Mouse (Mus musculus) intestine, postnatal 0 days (tissue): Measurements from ENCODE around the gene Dync2li1. TPM values are rescaled to one million over a fixed set of nuclear protein-coding genes. Genes with fewer than 3 reads are reported as not detected.

Source experiments
- ATAC-seq: fragments of 200-750 bp; cut with Nextera tagmentation; 2 replicates; pipeline ENCODE4 v1.8.0; 2017; ENCODE audit warnings: mild to moderate bottlenecking, moderate TSS enrichment, moderate library complexity
- H3K27ac ChIP-seq: fragments of 300-500 bp; sonication (generic); 2 replicates; pipeline ENCODE4 v1.5.1; 2014; ENCODE audit warnings: mild to moderate bottlenecking, low read depth, low read length, moderate library complexity
- H3K27me3 ChIP-seq: fragments of 300-500 bp; sonication (generic); replicated peaks from 2 replicates; pipeline ENCODE4 v1.6.1; 2014; ENCODE audit warnings: low read length, mixed read lengths; ENCODE audit not compliant: control insufficient read depth, insufficient read depth
- H3K36me3 ChIP-seq: fragments of 300-500 bp; sonication (generic); 2 replicates; pipeline ENCODE4 v1.6.1; 2014; ENCODE audit warnings: mild to moderate bottlenecking, moderate library complexity; ENCODE audit not compliant: control insufficient read depth, insufficient read depth
- H3K4me1 ChIP-seq: fragments of 300-500 bp; sonication (generic); replicated peaks from 2 replicates; pipeline ENCODE4 v1.6.1; 2014; ENCODE audit warnings: antibody characterized with exemption, low read length, mixed read lengths; ENCODE audit not compliant: control insufficient read depth, insufficient read depth
- H3K4me2 ChIP-seq: fragments of 300-500 bp; sonication (generic); replicated peaks from 2 replicates; pipeline ENCODE4 v1.6.1; 2014; ENCODE audit warnings: low read depth, mild to moderate bottlenecking, moderate library complexity
- H3K4me3 ChIP-seq: fragments of 300-500 bp; sonication (generic); 2 replicates; pipeline ENCODE4 v1.5.1; 2014; ENCODE audit warnings: low read depth, low read length
- H3K9ac ChIP-seq: fragments of 300-500 bp; sonication (generic); 2 replicates; pipeline ENCODE4 v1.6.1; 2014; ENCODE audit warnings: mild to moderate bottlenecking, low read depth, low read length
- H3K9me3 ChIP-seq: fragments of 300-500 bp; sonication (generic); 2 replicates; pipeline ENCODE4 v1.6.1; 2016; ENCODE audit warnings: mixed run types; ENCODE audit not compliant: control insufficient read depth
- CTCF ChIP-seq: sonication (generic); IDR thresholded peaks from 2 replicates; pipeline ENCODE4 v1.5.1; 2016; ENCODE audit warnings: low read depth, mild to moderate bottlenecking, control low read depth, antibody characterized with exemption, moderate library complexity
- WGBS: fragments of 180-500 bp; shearing (Covaris S2); extraction: QIAGEN DNeasy Blood & Tissue Kit; methylation state at CpG from one replicate; pipeline ENCODE4 v1.1.7; 2014; 5-methylcytosine and 5-hydroxymethylcytosine counted together
- polyA plus RNA-seq: library from polyadenylated mRNA; unstranded; fragments of >200 nt; fragmentation: Nextera tagmentation; extraction: Ambion mirVana; gene quantifications from 2 replicates; pipeline ENCODE4 v1.2.1, GENCODE M21; 2015

Dync2li1 gene
- polyA plus RNA-seq, 1 experiment from 2014 or later = 10.1 TPM

DNA sequence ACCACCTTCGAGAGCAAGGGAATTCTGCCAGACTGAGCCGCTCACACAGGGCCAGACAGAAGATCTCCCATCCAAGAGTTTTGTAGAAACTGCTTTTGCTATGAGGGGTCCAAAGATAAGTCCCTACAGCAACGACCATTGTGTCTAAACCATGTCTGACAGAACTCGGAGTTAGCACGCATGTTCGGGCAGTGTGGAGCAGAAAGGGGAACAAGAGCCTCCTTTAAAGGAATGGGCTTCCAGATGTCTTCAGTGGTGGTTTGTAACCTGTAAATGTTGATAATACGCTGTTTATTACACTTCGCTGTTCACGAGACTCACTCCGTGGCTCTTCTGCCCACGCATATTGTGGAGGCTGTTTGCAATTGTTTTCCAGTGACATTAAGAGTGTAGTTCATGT, 51.3 kb downstream of the Dync2li1 start:
- no peak overlapping the region for H3K27ac ChIP-seq
- WGBS = 74% methylated on average over 11 of the region's 11 CpGs
- H3K9me3 ChIP-seq = no peaks in the 10 kb centered on the region
- no peak for ATAC-seq
- no peak overlapping the region for H3K9ac ChIP-seq
- peaks cover 15% of the 10 kb centered on the region for H3K4me1 ChIP-seq
- H3K4me2 ChIP-seq = no peak overlapping the region
- no peak for TF ChIP-seq CTCF
- H3K4me3 ChIP-seq = no peak overlapping the region
- no peaks in the 10 kb centered on the region for H3K36me3 ChIP-seq
- H3K27me3 ChIP-seq = no peaks in the 10 kb centered on the region

DNA sequence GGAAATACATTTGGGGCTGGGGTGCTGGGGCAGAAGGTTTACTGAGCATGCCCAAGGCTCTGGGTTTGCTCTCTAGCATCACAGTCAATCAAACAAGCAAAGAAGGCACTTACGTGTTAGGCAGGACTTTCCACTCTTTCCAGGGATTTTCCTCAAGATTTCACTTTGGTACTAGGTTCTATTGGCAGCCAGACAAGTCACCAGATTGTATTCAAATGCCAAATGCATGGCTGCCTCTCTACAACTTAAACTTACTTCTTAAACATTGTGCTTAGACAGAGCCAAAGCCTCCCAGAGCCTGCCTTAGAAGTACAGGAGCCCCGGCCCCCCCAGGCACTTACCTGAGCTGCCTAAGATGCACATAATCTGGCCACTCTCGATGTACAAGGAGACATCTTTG, 55.4 kb downstream of the Dync2li1 start:
- H3K4me1 ChIP-seq = 0 out of 2 replicates have a peak, but pooled peaks cover 4% of the 10 kb centered on the region
- H3K4me2 ChIP-seq = peak overlapping the region; percentile 57
- H3K4me3 ChIP-seq = peak overlapping the region; percentile 22; the same call in 1 of the 2 replicates
- no peak for ATAC-seq
- peak overlapping the region; percentile 28; the same call in 1 of the 2 replicates for H3K27ac ChIP-seq
- TF ChIP-seq CTCF = no peak
- H3K27me3 ChIP-seq = no peaks in the 10 kb centered on the region
- WGBS = 93% methylated on average over 3 of the region's 3 CpGs
- no peak overlapping the region for H3K9ac ChIP-seq
- no peaks in the 10 kb centered on the region for H3K9me3 ChIP-seq
- H3K36me3 ChIP-seq = no peaks in the 10 kb centered on the region

GRCm38 (mm10) chr17:84682734-84683717, 56.7 kb downstream of the Dync2li1 start, which contains the start of gene Abcg5:
Gene Abcg5, minus strand, starts transcription at chr17:84683011.
- Histone ChIP-seq H3K36me3 (no peaks in the 10 kb centered on the region), H3K27me3 (no peaks in the 10 kb centered on the region), H3K4me3 (peak within 1 kb of the TSS; percentile 22; the same call in 1 of the 2 replicates), H3K9ac (no peak within 1 kb of the TSS), H3K9me3 (no peaks in the 10 kb centered on the region), H3K4me1 (0 out of 2 replicates have a peak, but pooled peaks cover 4% of the 10 kb centered on the region), H3K4me2 (peak within 1 kb of the TSS; percentile 57), H3K27ac (peak within 1 kb of the TSS; percentile 60)
- ATAC-seq = peak; percentile 71
- WGBS = 52% methylated on average over 18 of the region's 18 CpGs
- peak; percentile 45 for TF ChIP-seq CTCF

DNA sequence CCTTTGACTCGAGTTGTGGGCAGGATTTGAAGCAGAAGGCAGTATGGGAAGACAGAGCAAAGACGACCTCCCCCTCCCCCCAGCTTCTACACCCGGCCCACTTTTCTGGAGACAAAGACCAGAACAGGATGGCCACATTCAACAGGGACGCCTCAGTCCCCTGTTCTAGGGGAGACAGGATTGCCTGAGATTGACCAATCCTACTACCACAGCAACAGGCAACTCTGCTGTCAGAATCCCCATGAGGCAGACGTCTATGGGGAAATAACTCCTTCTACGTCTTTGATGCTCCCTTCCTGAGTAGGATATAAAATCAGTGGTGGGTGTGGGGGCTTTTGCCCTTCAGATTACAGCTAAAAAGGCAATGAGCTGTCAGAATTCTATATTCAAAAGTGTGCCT, 58.0 kb downstream of the Dync2li1 start:
- Histone ChIP-seq H3K4me3 (0 out of 2 replicates have a peak overlapping the region, but pooled peaks have one; percentile 6), H3K4me1 (0 out of 2 replicates have a peak, but pooled peaks cover 4% of the 10 kb centered on the region), H3K9ac (no peak overlapping the region), H3K27me3 (no peaks in the 10 kb centered on the region), H3K9me3 (no peaks in the 10 kb centered on the region), H3K4me2 (peak overlapping the region; percentile 57), H3K27ac (no peak overlapping the region), H3K36me3 (no peaks in the 10 kb centered on the region)
- TF ChIP-seq CTCF = no peak
- no peak for ATAC-seq
- 54% methylated on average over 6 of the region's 6 CpGs for WGBS

DNA sequence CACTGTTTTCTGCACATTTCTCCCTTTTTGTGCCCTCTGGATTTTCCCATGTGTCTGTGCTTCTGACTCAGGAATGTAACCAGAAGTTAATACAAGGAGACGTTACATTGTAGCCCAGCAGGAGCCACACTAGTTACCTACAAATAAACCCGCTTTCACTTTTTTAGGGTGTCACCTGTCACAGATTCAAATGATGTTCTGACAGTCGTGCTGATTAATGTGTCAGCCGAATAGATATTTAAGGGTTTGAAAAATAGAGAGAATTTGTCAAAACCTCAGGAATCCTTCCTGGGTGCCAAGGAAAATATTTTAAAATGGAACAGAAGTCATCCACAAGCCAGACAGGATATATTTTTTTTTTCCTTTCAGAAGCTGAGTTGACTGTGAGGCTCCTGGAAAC, 59.0 kb downstream of the Dync2li1 start:
- H3K27ac ChIP-seq = no peak overlapping the region
- no peaks in the 10 kb centered on the region for H3K27me3 ChIP-seq
- H3K4me3 ChIP-seq = no peak overlapping the region
- H3K4me2 ChIP-seq = peak overlapping the region; percentile 57
- H3K36me3 ChIP-seq = no peaks in the 10 kb centered on the region
- H3K9me3 ChIP-seq = no peaks in the 10 kb centered on the region
- H3K4me1 ChIP-seq = peaks cover 4% of the 10 kb centered on the region; the same call in 1 of the 2 replicates
- no peak overlapping the region for H3K9ac ChIP-seq
- 86% methylated on average over 4 of the region's 4 CpGs for whole genome bisulfite sequencing
- no peak for TF ChIP-seq CTCF
- no peak for ATAC-seq

DNA sequence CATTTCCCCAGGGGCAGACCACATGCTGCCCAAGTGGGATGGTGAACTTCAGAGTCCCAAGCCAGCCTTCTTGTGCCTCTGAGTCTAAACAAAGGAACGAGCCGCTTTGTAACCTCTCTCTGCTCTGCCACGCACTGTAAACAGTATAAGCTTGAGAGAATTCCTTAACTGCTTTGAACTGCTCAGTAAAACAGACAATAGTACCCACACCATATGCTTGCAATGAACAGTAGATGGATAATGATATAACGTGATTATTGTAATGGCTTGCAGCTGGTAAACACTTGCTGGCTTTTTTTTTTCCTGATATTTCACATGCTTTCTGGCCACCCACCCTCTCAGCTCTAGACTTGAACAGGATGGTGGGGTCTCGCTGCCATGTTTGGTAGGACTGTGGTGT, 61.7 kb downstream of the Dync2li1 start:
- H3K27ac ChIP-seq = no peak overlapping the region
- H3K4me1 ChIP-seq = peaks cover under 1% of the 10 kb centered on the region; the same call in 1 of the 2 replicates
- no peaks in the 10 kb centered on the region for H3K9me3 ChIP-seq
- no peak overlapping the region for H3K4me2 ChIP-seq
- 58% methylated on average over 5 of the region's 5 CpGs for WGBS
- H3K4me3 ChIP-seq = no peak overlapping the region
- no peak overlapping the region for H3K9ac ChIP-seq
- no peak for TF ChIP-seq CTCF
- no peak for ATAC-seq
- H3K36me3 ChIP-seq = no peaks in the 10 kb centered on the region
- H3K27me3 ChIP-seq = no peaks in the 10 kb centered on the region
